Mouse (Mus musculus) liver, adult (tissue): ENCODE measurements around the gene Ctdspl.

ENCODE experiments used
- GATA4 ChIP-seq: IDR thresholded peaks from 2 replicates; pipeline ENCODE4 v1.6.1; 2014; ENCODE audit warnings: mild to moderate bottlenecking, low read length; ENCODE audit not compliant: insufficient replicate concordance

Gene Ctdspl

GRCm38 (mm10) chr9:118926111-118926650, at the start of gene Ctdspl:
Ctdspl (plus strand) TSS chr9:118926453.
- TF ChIP-seq GATA4: no peak

- no peak for TF ChIP-seq GATA4
These were observed 49.4 kb upstream of the Ctdspl start for GRCm38 (mm10) chr9:118876902-118877301.

GRCm38 (mm10) chr9:118877365-118878008, 48.8 kb upstream of the Ctdspl start:
- no peak for TF ChIP-seq GATA4

GRCm38 (mm10) chr9:118878596-118878995, 47.7 kb upstream of the Ctdspl start:
- TF ChIP-seq GATA4: no peak

- no peak for TF ChIP-seq GATA4
These were observed 44.8 kb upstream of the Ctdspl start for GRCm38 (mm10) chr9:118881281-118881945.

GRCm38 (mm10) chr9:118881946-118882284, 44.3 kb upstream of the Ctdspl start:
- no peak for TF ChIP-seq GATA4

GRCm38 (mm10) chr9:118883150-118883549, 43.1 kb upstream of the Ctdspl start:
- no peak for TF ChIP-seq GATA4

GRCm38 (mm10) chr9:118885785-118886184, 40.5 kb upstream of the Ctdspl start:
- no peak for TF ChIP-seq GATA4

- TF ChIP-seq GATA4: no peak
These were observed 39.1 kb upstream of the Ctdspl start for GRCm38 (mm10) chr9:118887201-118887600.

GRCm38 (mm10) chr9:118887734-118888133, 38.5 kb upstream of the Ctdspl start:
- TF ChIP-seq GATA4: no peak

GRCm38 (mm10) chr9:118890149-118890548, 36.1 kb upstream of the Ctdspl start:
- TF ChIP-seq GATA4: no peak

- no peak for TF ChIP-seq GATA4
These were observed 35.6 kb upstream of the Ctdspl start for GRCm38 (mm10) chr9:118890645-118891044.

- no peak for TF ChIP-seq GATA4
These were observed 35.2 kb upstream of the Ctdspl start for GRCm38 (mm10) chr9:118891068-118891467.

- no peak for TF ChIP-seq GATA4
These were observed 34.7 kb upstream of the Ctdspl start for GRCm38 (mm10) chr9:118891593-118891992.

- no peak for TF ChIP-seq GATA4
These were observed 31.2 kb upstream of the Ctdspl start for GRCm38 (mm10) chr9:118895101-118895500.

GRCm38 (mm10) chr9:118900677-118901076, 25.6 kb upstream of the Ctdspl start:
- no peak for TF ChIP-seq GATA4
